Mouse (Mus musculus) adrenal gland, postnatal 36 days (tissue): ENCODE results near the gene Srsy. TPM values are rescaled to one million over a fixed set of nuclear protein-coding genes. Genes with fewer than 3 reads are reported as not detected.
"Not testable (repeated sequence)": the region's sequence is repeated elsewhere in the genome, so short reads cannot be mapped to it uniquely, and the experiment has no call there.

Experiments
- DNase-seq, 2 experiments: peaks; one replicate each; pipeline ENCODE4 v3.0.0; 2021; ENCODE audit warnings: mixed read lengths in 1 of 2
- long read RNA-seq, 2 experiments: library from polyadenylated mRNA; stranded (forward); transcript quantifications; one replicate each; pipeline ENCODE4 v2.0.0; 2021; ENCODE audit warnings: borderline sequencing depth in 2 of 2
- total RNA-seq, 2 experiments: library from RNA; stranded (reverse); gene quantifications; 2 replicates each; pipeline ENCODE4 v1.2.3; 2021

Gene Srsy
- total RNA-seq, result not detected
- long read RNA-seq, experiment 1, result 0 reads
- long read RNA-seq, experiment 2, result 0 reads

DNA sequence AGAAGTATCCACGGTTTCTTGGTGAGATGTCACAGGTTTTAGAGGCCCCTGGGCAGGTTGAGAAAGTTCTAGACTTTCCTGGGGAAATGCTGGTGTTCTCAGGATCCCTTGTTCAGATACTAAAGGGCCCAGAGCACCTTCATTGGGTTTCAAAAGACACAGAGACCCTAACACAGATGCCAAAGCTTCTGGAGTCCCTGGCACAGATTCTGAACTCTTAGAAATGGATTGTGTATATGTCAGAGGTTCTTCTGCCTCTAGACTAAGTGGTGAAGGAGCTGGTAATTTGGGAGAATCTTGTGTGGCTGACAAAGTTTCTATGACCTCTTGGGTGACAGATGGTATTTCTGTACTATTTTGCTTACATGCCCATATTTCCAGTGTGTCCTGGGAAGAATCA, at the start of gene Srsy:
Srsy (minus strand) TSS at position 101 of the 400 bp plus-strand sequence.
- DNase-seq, result not testable (repeated sequence)

Other genes with a start within 250 kb of the Srsy start
- not detected for gene Gm21904, start 91.1 kb downstream of the Srsy start, total RNA-seq
- gene Gm20772, start 62.6 kb downstream of the Srsy start, total RNA-seq, result not detected
- not detected for gene Gm20831, start 62.6 kb downstream of the Srsy start, total RNA-seq
- not detected for gene Gm21764, start 124.5 kb upstream of the Srsy start, total RNA-seq
- not detected for gene Ssty1, start 151.8 kb upstream of the Srsy start, total RNA-seq